Mouse (Mus musculus): ENCODE results near the gene Tbc1d8.

DNA sequence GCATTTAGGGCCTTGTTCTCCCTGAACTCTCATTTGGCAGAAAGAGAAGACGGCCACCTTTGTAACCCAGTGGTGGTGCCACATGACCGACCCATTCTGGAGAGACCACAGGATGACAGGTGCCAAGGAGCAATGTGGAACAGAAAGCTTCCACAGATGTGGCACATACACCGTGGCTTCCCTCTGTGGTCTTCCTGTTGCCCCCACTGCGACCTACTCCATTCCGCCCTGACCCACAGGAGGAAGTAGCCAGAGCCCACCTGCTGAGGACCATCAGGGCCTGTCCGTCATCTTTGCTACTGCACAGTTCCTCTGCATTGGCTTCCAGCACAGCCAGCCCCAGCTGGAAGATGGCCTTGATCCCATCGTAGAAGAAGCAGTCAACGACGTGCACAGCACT, 97.5 kb downstream of the Tbc1d8 start:
- TF ChIP-seq POLR2A (IDR thresholded peaks at IDR 0.05; ENCODE audit: control insufficient read depth, extremely low read depth, insufficient read depth, low read length, poor library complexity) (no peak), CTCF (IDR thresholded peaks at IDR 0.05; ENCODE audit: borderline replicate concordance, control insufficient read depth, extremely low read depth, insufficient read depth, low read length, poor library complexity) (no peak)

Data from thymus, adult 2 months (tissue).